In genomic region chr11:98342000-98342945, GRCm38 (mm10) we compare ENCODE assay signal across 8 mouse cellular contexts. TPM values are rescaled to one million over a fixed set of nuclear protein-coding genes. Genes with fewer than 3 reads are reported as not detected.
DNase-seq lines count a peak whose midpoint lies in the region; ATAC-seq and TF ChIP-seq lines count a peak whose summit lies in the region.

No protein-coding gene starts in this region.

- H3K27ac ChIP-seq in MEL (ENCODE audit: control insufficient read depth, low read depth, low read length) = no peak overlapping the region
- H3K27ac ChIP-seq in hindbrain, embryonic 10.5 days = no peak overlapping the region
- no peak overlapping the region for H3K27ac ChIP-seq in lung, embryonic 16.5 days (ENCODE audit: low read length)

- 2% methylated on average over 29 of the region's 29 CpGs for WGBS in hindbrain, embryonic 10.5 days
- WGBS in lung, embryonic 16.5 days = 2% methylated on average over 24 of the region's 29 CpGs

- H3K9ac ChIP-seq in MEL (ENCODE audit: control insufficient read depth, low read depth, low read length, poor library complexity, severe bottlenecking) = peak overlapping the region; percentile 61
- H3K9ac ChIP-seq in lung, embryonic 16.5 days (ENCODE audit: low read length) = peak overlapping the region; percentile 36

- H3K4me3 ChIP-seq in MEL (ENCODE audit: control insufficient read depth in 1 of 2, insufficient read depth in 1 of 2, low read depth in 2 of 2, low read length in 2 of 2) = peak overlapping the region; percentile 23 to 39
- peak overlapping the region; percentile 29 for H3K4me3 ChIP-seq in hindbrain, embryonic 10.5 days
- H3K4me3 ChIP-seq in lung, embryonic 16.5 days (ENCODE audit: low read length) = peak overlapping the region; percentile 37

- TF ChIP-seq POLR2A in MEL (IDR thresholded peaks at IDR 0.05; ENCODE audit: control insufficient read depth in 1 of 2, insufficient read depth in 1 of 2, low read depth in 1 of 2, low read length in 2 of 2, poor library complexity in 1 of 2) = no peak

- peak; percentile 48; the same call in 1 of the 2 replicates for ATAC-seq in frontal cortex, adult (ENCODE audit: low TSS enrichment)
- peak; percentile 62 for ATAC-seq in lung, embryonic 16.5 days (ENCODE audit: low read depth)

- H3K4me2 ChIP-seq in lung, embryonic 16.5 days (ENCODE audit: low read depth, low read length) = peak overlapping the region; percentile 63

- H3K4me1 ChIP-seq in MEL (ENCODE audit: control insufficient read depth in 1 of 2, insufficient read depth in 2 of 2, low read length in 2 of 2) = peaks cover 0 to 17% of the 10 kb centered on the region in 2 experiments; a peak in 3 of 4 replicates
- peaks cover 47% of the 10 kb centered on the region for H3K4me1 ChIP-seq in hindbrain, embryonic 10.5 days (replicated peaks)
- H3K4me1 ChIP-seq in lung, embryonic 16.5 days (replicated peaks; ENCODE audit: control insufficient read depth, insufficient read depth, low read length) = peaks cover 19% of the 10 kb centered on the region

- peak; percentile 97 for TF ChIP-seq RAD21 in MEL (IDR thresholded peaks at IDR 0.05; ENCODE audit: low read depth, low read length)

- peak; percentile 92 for DNase-seq in MEL (ENCODE audit: low read depth, low spot score)
- peak; percentile 100 for DNase-seq in cerebellum, adult 8-10 months
- DNase-seq in hindbrain, embryonic 10.5 days (ENCODE audit: low spot score) = peak; percentile 93
- peak; percentile 91 for DNase-seq in layer of hippocampus, adult 9-11 months
- peak; percentile 99 for DNase-seq in ovary, postnatal 10 days (ENCODE audit: low spot score)
- DNase-seq in thymus, postnatal 10 days (ENCODE audit: low spot score in 2 of 2) = peak; percentile 64 to 93

- TF ChIP-seq CTCF in MEL (IDR thresholded peaks at IDR 0.05 in 2 of 3, conservative IDR thresholded peaks at IDR 0.05 in 1 of 3; ENCODE audit: control insufficient read depth in 1 of 3, insufficient read depth in 1 of 3, low read depth in 2 of 3, low read length in 3 of 3, poor library complexity in 1 of 3, severe bottlenecking in 1 of 3) = peak; percentile 90 to 100 (median 100)

- H3K9me3 ChIP-seq in MEL (replicated peaks; ENCODE audit: insufficient read depth, low read length) = no peaks in the 10 kb centered on the region
- no peaks in the 10 kb centered on the region for H3K9me3 ChIP-seq in hindbrain, embryonic 10.5 days
- H3K9me3 ChIP-seq in lung, embryonic 16.5 days (ENCODE audit: control insufficient read depth, low read length) = no peaks in the 10 kb centered on the region

- H3K79me2 ChIP-seq in MEL (ENCODE audit: control insufficient read depth, insufficient read depth, low read length, poor library complexity) = no peaks in the 10 kb centered on the region

- TF ChIP-seq EP300 in MEL (IDR thresholded peaks at IDR 0.05; ENCODE audit: low read depth in 1 of 2, low read length in 2 of 2) = peak in 1 of 2 experiments; percentile 66; a peak in 2 of 4 replicates

- peaks cover 0 to 3% of the 10 kb centered on the region in 2 experiments; a peak in 2 of 4 replicates for H3K27me3 ChIP-seq in MEL (ENCODE audit: control insufficient read depth in 1 of 2, insufficient read depth in 2 of 2, low read length in 2 of 2)
- peaks cover 99% of the 10 kb centered on the region for H3K27me3 ChIP-seq in hindbrain, embryonic 10.5 days (ENCODE audit: insufficient read depth, poor library complexity, severe bottlenecking)
- H3K27me3 ChIP-seq in lung, embryonic 16.5 days (ENCODE audit: control insufficient read depth, insufficient read depth, low read depth, low read length) = peaks cover 70% of the 10 kb centered on the region

- peaks cover 0 to 9% of the 10 kb centered on the region in 2 experiments; a peak in 2 of 4 replicates for H3K36me3 ChIP-seq in MEL (ENCODE audit: control insufficient read depth in 1 of 2, insufficient read depth in 2 of 2, low read length in 2 of 2)
- no peaks in the 10 kb centered on the region for H3K36me3 ChIP-seq in hindbrain, embryonic 10.5 days
- no peaks in the 10 kb centered on the region for H3K36me3 ChIP-seq in lung, embryonic 16.5 days (ENCODE audit: control insufficient read depth, insufficient read depth, low read length)

TF ChIP-seq in MEL, 35 proteins besides CTCF, POLR2A, EP300 and RAD21 (continues in another document):
- TF ChIP-seq MXI1 (IDR thresholded peaks at IDR 0.05; ENCODE audit: low read depth, low read length) = peak; percentile 68; the same call in 1 of the 2 replicates
- TF ChIP-seq SMC3 (IDR thresholded peaks at IDR 0.05; ENCODE audit: low read depth, low read length) = peak; percentile 98
- peak; percentile 56 for TF ChIP-seq TBP (IDR thresholded peaks at IDR 0.05; ENCODE audit: low read depth, low read length)
- no peak; the same call in 1 of the 2 replicates for TF ChIP-seq MYB (IDR thresholded peaks at IDR 0.05; ENCODE audit: low read depth, low read length)
- TF ChIP-seq CHD2 (IDR thresholded peaks at IDR 0.05; ENCODE audit: low read length) = peak; percentile 73; the same call in 1 of the 2 replicates
- TF ChIP-seq POLR2AphosphoS2 (IDR thresholded peaks at IDR 0.05; ENCODE audit: low read length) = no peak
- TF ChIP-seq BHLHE40 (IDR thresholded peaks at IDR 0.05; ENCODE audit: borderline replicate concordance, low read depth, low read length) = peak; percentile 71
- TF ChIP-seq GABPA (IDR thresholded peaks at IDR 0.05; ENCODE audit: low read depth, low read length) = no peak
- no peak for TF ChIP-seq TAL1 (IDR thresholded peaks at IDR 0.05; ENCODE audit: low read length)
- no peak for TF ChIP-seq MEF2A (IDR thresholded peaks at IDR 0.05; ENCODE audit: extremely low read depth, insufficient replicate concordance, low read depth, low read length, poor library complexity, severe bottlenecking)
- TF ChIP-seq NRF1 (IDR thresholded peaks at IDR 0.05; ENCODE audit: insufficient read depth, low read depth, low read length, poor library complexity, severe bottlenecking) = no peak
- TF ChIP-seq ZC3H11A (IDR thresholded peaks at IDR 0.05; ENCODE audit: low read depth, low read length) = peak; percentile 95
- no peak for TF ChIP-seq CHD1 (IDR thresholded peaks at IDR 0.05; ENCODE audit: low read depth, low read length)
- TF ChIP-seq USF2 (IDR thresholded peaks at IDR 0.05; ENCODE audit: borderline replicate concordance in 1 of 2, insufficient read depth in 1 of 2, low read depth in 1 of 2, low read length in 2 of 2) = no peak
- 0 out of 2 replicates have a peak, but pooled peaks have one; percentile 15 for TF ChIP-seq GATA1 (IDR thresholded peaks at IDR 0.05; ENCODE audit: low read depth, low read length)
- no peak for TF ChIP-seq ZMIZ1 (IDR thresholded peaks at IDR 0.05; ENCODE audit: low read depth, low read length)
- TF ChIP-seq TCF12 (IDR thresholded peaks at IDR 0.05; ENCODE audit: low read depth, low read length) = peak; percentile 20; the same call in 1 of the 2 replicates
- 0 out of 2 replicates have a peak, but pooled peaks have one; percentile 31 for TF ChIP-seq UBTF (IDR thresholded peaks at IDR 0.05; ENCODE audit: borderline replicate concordance, insufficient read depth, low read depth, low read length)
- TF ChIP-seq MAZ (IDR thresholded peaks at IDR 0.05; ENCODE audit: low read depth, low read length) = peak; percentile 66; the same call in 1 of the 2 replicates
- TF ChIP-seq HCFC1 (IDR thresholded peaks at IDR 0.05; ENCODE audit: low read depth, low read length) = peak; percentile 69
- TF ChIP-seq RCOR1 (IDR thresholded peaks at IDR 0.05; ENCODE audit: low read depth, low read length) = no peak
- no peak for TF ChIP-seq KAT2A (conservative IDR thresholded peaks at IDR 0.05; ENCODE audit: low read depth, low read length)
- peak; percentile 64 for TF ChIP-seq USF1 (IDR thresholded peaks at IDR 0.05; ENCODE audit: low read depth, low read length)
- TF ChIP-seq JUND (IDR thresholded peaks at IDR 0.05; ENCODE audit: low read depth, low read length) = no peak; the same call in 1 of the 2 replicates
- TF ChIP-seq MAX (IDR thresholded peaks at IDR 0.05; ENCODE audit: low read length) = peak; percentile 79

RNA-seq across cellular contexts. Expression of gene Ppp1r1b, which starts 5.9 kb away (rescaled TPM):
- 25.4 and 35.2 TPM in 2 replicates for total RNA-seq in MEL (2012; rRNA removed)
- polyA plus RNA-seq in MEL (2012; ENCODE audit: insufficient read depth in 1 of 2, insufficient read length in 2 of 2, low read depth in 1 of 2, low replicate concordance in 2 of 2, missing spikeins in 1 of 2) = 100 to 1,000 TPM in 1 of 2 experiments, not detected in 1; 114 TPM
- polyA plus RNA-seq in hindbrain, embryonic 10.5 days (2016; fragmentation: Nextera tagmentation; extraction: Ambion mirVana) = 1.0 and 1.3 TPM in 2 replicates
- 5.6 and 6.1 TPM in 2 replicates for polyA plus RNA-seq in lung, embryonic 16.5 days (2015; fragmentation: Nextera tagmentation; extraction: Ambion mirVana)

RNA-seq across cellular contexts. Expression of gene Neurod2, which starts 12.8 kb away (rescaled TPM):
- not detected in 2 replicates for total RNA-seq in MEL (2012; rRNA removed)
- polyA plus RNA-seq in MEL (2012; ENCODE audit: insufficient read depth in 1 of 2, insufficient read length in 2 of 2, low read depth in 1 of 2, low replicate concordance in 2 of 2, missing spikeins in 1 of 2) = not detected
- 0.07 and 0.13 TPM in 2 replicates for polyA plus RNA-seq in hindbrain, embryonic 10.5 days (2016; fragmentation: Nextera tagmentation; extraction: Ambion mirVana)
- 0.06 TPM in 1 of 2 replicates, not detected in the other for polyA plus RNA-seq in lung, embryonic 16.5 days (2015; fragmentation: Nextera tagmentation; extraction: Ambion mirVana)

RNA-seq across cellular contexts. Expression of gene Stard3, which starts 15.9 kb away (rescaled TPM):
- total RNA-seq in MEL (2012; rRNA removed) = 61.7 and 62.5 TPM in 2 replicates
- polyA plus RNA-seq in MEL (2012; ENCODE audit: insufficient read depth in 1 of 2, insufficient read length in 2 of 2, low read depth in 1 of 2, low replicate concordance in 2 of 2, missing spikeins in 1 of 2) = 10 to 100 TPM in 1 of 2 experiments, not detected in 1; 53.0 TPM
- 55.5 and 57.8 TPM in 2 replicates for polyA plus RNA-seq in hindbrain, embryonic 10.5 days (2016; fragmentation: Nextera tagmentation; extraction: Ambion mirVana)
- polyA plus RNA-seq in lung, embryonic 16.5 days (2015; fragmentation: Nextera tagmentation; extraction: Ambion mirVana) = 55.9 and 61.3 TPM in 2 replicates

RNA-seq across cellular contexts. Expression of gene Tcap, which starts 41.3 kb away (rescaled TPM):
- total RNA-seq in MEL (2012; rRNA removed) = not detected in 2 replicates
- polyA plus RNA-seq in MEL (2012; ENCODE audit: insufficient read depth in 1 of 2, insufficient read length in 2 of 2, low read depth in 1 of 2, low replicate concordance in 2 of 2, missing spikeins in 1 of 2) = under 1 TPM in 1 of 2 experiments, not detected in 1; 0.07 TPM
- 0.17 and 0.29 TPM in 2 replicates for polyA plus RNA-seq in hindbrain, embryonic 10.5 days (2016; fragmentation: Nextera tagmentation; extraction: Ambion mirVana)
- polyA plus RNA-seq in lung, embryonic 16.5 days (2015; fragmentation: Nextera tagmentation; extraction: Ambion mirVana) = 6.7 and 8.0 TPM in 2 replicates

RNA-seq across cellular contexts. Expression of gene Pnmt, which starts 44.0 kb away (rescaled TPM):
- total RNA-seq in MEL (2012; rRNA removed) = not detected in 2 replicates
- polyA plus RNA-seq in MEL (2012; ENCODE audit: insufficient read depth in 1 of 2, insufficient read length in 2 of 2, low read depth in 1 of 2, low replicate concordance in 2 of 2, missing spikeins in 1 of 2) = not detected
- polyA plus RNA-seq in hindbrain, embryonic 10.5 days (2016; fragmentation: Nextera tagmentation; extraction: Ambion mirVana) = 0.65 and 1.2 TPM in 2 replicates
- 0.13 TPM in 1 of 2 replicates, not detected in the other for polyA plus RNA-seq in lung, embryonic 16.5 days (2015; fragmentation: Nextera tagmentation; extraction: Ambion mirVana)

Comparison
In these comparisons a context has a peak if more than half of its experiments do, and no peak if none do; other contexts are left out.
1. RNA of gene Ppp1r1b, which starts 5.9 kb away (polyA plus RNA-seq): 114 TPM in MEL; 5.6 to 6.1 TPM in lung, embryonic 16.5 days and 1.0 to 1.3 TPM in hindbrain, embryonic 10.5 days; every median in the first group is over 10 times any median in the second.
2. Peak in every context shown above with its lines, with median percentiles within 50 percentile points of each other: DNase-seq and H3K4me3 ChIP-seq.